Mouse (Mus musculus) limb, embryonic 13.5 days (tissue): Measurements from ENCODE around the gene Smg9. TPM values are rescaled to one million over a fixed set of nuclear protein-coding genes. Genes with fewer than 3 reads are reported as not detected.
A peak's percentile ranks its signal among the peaks of the same experiment; 100 is the strongest.

Source experiments
- ATAC-seq: fragments of 200-750 bp; cut with Nextera tagmentation; 2 replicates; pipeline ENCODE4 v1.8.0; 2017; ENCODE audit warnings: low read depth, moderate number of reproducible peaks, moderate TSS enrichment; ENCODE audit not compliant: low FRiP score
- H3K27ac ChIP-seq: fragments of 300-500 bp; sonication (generic); 2 replicates; pipeline ENCODE4 v1.5.1; 2015; ENCODE audit warnings: inconsistent platforms, mild to moderate bottlenecking, moderate library complexity
- H3K27me3 ChIP-seq: fragments of 300-500 bp; sonication (generic); 2 replicates; pipeline ENCODE4 v1.6.1; 2015; ENCODE audit warnings: mild to moderate bottlenecking, inconsistent platforms
- H3K36me3 ChIP-seq: fragments of 300-500 bp; sonication (generic); 2 replicates; pipeline ENCODE4 v1.6.1; 2015; ENCODE audit warnings: inconsistent platforms, mild to moderate bottlenecking, moderate library complexity
- H3K4me1 ChIP-seq: fragments of 300-500 bp; sonication (generic); 2 replicates; pipeline ENCODE4 v1.6.1; 2015; ENCODE audit warnings: inconsistent platforms
- H3K4me2 ChIP-seq: fragments of 300-500 bp; sonication (generic); replicated peaks from 2 replicates; pipeline ENCODE4 v1.6.1; 2015; ENCODE audit warnings: inconsistent platforms, mild to moderate bottlenecking, moderate library complexity
- H3K4me3 ChIP-seq: fragments of 300-500 bp; sonication (generic); 2 replicates; pipeline ENCODE4 v1.5.1; 2015; ENCODE audit warnings: moderate library complexity, mild to moderate bottlenecking, inconsistent platforms
- H3K9ac ChIP-seq: fragments of 300-500 bp; sonication (generic); 2 replicates; pipeline ENCODE4 v1.6.1; 2015; ENCODE audit warnings: mild to moderate bottlenecking, inconsistent platforms
- H3K9me3 ChIP-seq: fragments of 300-500 bp; sonication (generic); 2 replicates; pipeline ENCODE4 v1.6.1; 2016; ENCODE audit warnings: inconsistent platforms
- WGBS: fragments of 180-500 bp; shearing (Covaris S2); methylation state at CpG from one replicate; pipeline ENCODE4 v1.1.7; 2015; 5-methylcytosine and 5-hydroxymethylcytosine counted together
- polyA plus RNA-seq: library from polyadenylated mRNA; unstranded; fragments of >200 nt; fragmentation: Nextera tagmentation; extraction: Ambion mirVana; gene quantifications from 2 replicates; pipeline ENCODE4 v1.2.1, GENCODE M21; 2015

The Smg9 gene
- polyA plus RNA-seq, 1 experiment from 2014 or later: 25.1 TPM

DNA sequence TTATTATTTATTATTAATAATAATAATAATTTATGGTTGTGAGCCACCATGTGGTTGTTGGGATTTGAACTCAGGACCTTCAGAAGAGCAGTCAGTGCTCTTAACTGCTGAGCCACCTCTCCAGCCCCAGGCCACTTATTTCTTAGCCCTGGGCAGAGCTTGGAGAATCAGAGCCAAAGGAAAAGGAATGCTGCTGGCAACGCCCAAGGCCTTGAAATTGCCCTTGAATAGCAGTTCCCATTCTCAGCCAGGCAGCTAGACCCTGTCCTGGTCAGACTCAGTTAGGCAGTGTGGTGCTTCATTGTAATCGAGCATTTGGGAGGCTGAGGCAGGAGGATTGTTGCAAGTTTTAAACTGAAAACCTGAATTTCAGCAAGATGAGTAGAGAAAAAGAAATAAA is 54.8 kb downstream of the Smg9 start:
- Histone ChIP-seq H3K36me3 (no peaks in the 10 kb centered on the region), H3K4me1 (0 out of 2 replicates have a peak, but pooled peaks cover 3% of the 10 kb centered on the region), H3K27ac (no peak overlapping the region), H3K4me3 (no peak overlapping the region), H3K9ac (no peak overlapping the region), H3K27me3 (0 out of 2 replicates have a peak, but pooled peaks cover 3% of the 10 kb centered on the region), H3K4me2 (no peak overlapping the region), H3K9me3 (no peaks in the 10 kb centered on the region)
- 69% methylated on average over 2 of the region's 2 CpGs for WGBS
- ATAC-seq: no peak

DNA sequence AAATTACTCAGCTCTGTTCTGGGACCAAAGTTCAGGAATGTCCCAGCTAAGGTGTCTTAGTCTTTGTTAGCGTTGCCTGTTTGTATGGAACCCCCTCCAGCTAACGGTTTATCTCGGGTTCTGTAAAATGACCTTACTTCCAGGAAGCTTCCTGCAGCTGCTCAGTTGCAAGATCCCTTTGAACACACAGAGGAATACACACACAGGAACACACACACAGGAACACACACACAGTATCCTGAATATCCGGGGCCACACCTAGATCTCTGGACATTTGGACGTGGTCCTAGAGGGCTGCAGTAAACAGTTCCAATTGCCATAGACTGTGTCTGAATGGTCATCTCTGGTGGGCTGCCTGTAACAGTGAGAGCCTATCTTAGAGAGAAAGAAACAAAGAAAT is 56.3 kb downstream of the Smg9 start:
- 0 out of 2 replicates have a peak, but pooled peaks cover 3% of the 10 kb centered on the region for H3K4me1 ChIP-seq
- H3K9ac ChIP-seq: no peak overlapping the region
- H3K9me3 ChIP-seq: no peaks in the 10 kb centered on the region
- H3K4me2 ChIP-seq: no peak overlapping the region
- H3K27me3 ChIP-seq: 0 out of 2 replicates have a peak, but pooled peaks cover 6% of the 10 kb centered on the region
- no peak for ATAC-seq
- H3K36me3 ChIP-seq: no peaks in the 10 kb centered on the region
- H3K4me3 ChIP-seq: no peak overlapping the region
- WGBS: 78% methylated on average over 5 of the region's 5 CpGs
- H3K27ac ChIP-seq: no peak overlapping the region

- WGBS: 48% methylated on average over 10 of the region's 10 CpGs
- H3K9me3 ChIP-seq: no peaks in the 10 kb centered on the region
Measured at GRCm38 (mm10) chr7:24457726-24458370, 58.4 kb downstream of the Smg9 start.

DNA sequence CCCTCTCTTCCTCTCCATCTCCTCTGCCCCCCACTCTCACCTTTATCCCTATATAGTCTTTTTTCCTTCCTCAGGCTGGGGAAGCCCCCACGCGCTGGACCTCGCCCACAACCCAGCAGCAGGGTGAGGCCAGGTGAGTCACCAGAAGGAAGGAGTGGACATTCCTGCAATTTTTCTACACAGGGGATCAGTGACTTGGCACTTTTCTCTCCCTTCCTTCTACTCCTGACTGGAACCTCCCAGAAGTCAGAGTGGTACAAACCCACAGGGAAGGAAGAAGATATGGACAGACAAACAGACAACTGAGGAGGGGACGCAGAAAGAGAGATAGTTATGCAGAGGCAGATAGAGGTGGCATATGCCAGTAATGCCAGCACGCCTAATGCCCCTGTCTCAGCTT is 60.0 kb downstream of the Smg9 start:
- Histone ChIP-seq H3K4me3 (no peak overlapping the region), H3K27me3 (peaks cover 10% of the 10 kb centered on the region; the same call in 1 of the 2 replicates), H3K9ac (no peak overlapping the region), H3K27ac (no peak overlapping the region), H3K4me2 (no peak overlapping the region), H3K36me3 (no peaks in the 10 kb centered on the region), H3K9me3 (no peaks in the 10 kb centered on the region), H3K4me1 (peaks cover 10% of the 10 kb centered on the region)
- WGBS: 85% methylated on average over 5 of the region's 5 CpGs
- ATAC-seq: no peak

More at GRCm38 (mm10) chr7:24457726-24458370, 58.4 kb downstream of the Smg9 start:
- peaks cover 10% of the 10 kb centered on the region; the same call in 1 of the 2 replicates for H3K27me3 ChIP-seq
- no peak overlapping the region for H3K9ac ChIP-seq
- H3K4me3 ChIP-seq: no peak overlapping the region
- no peaks in the 10 kb centered on the region for H3K36me3 ChIP-seq
- H3K4me1 ChIP-seq: peaks cover 9% of the 10 kb centered on the region
- no peak overlapping the region for H3K4me2 ChIP-seq
- no peak for ATAC-seq
- no peak overlapping the region for H3K27ac ChIP-seq

- H3K27me3 ChIP-seq: peaks cover 10% of the 10 kb centered on the region; the same call in 1 of the 2 replicates
- H3K27ac ChIP-seq: no peak overlapping the region
- H3K36me3 ChIP-seq: no peaks in the 10 kb centered on the region
- H3K9me3 ChIP-seq: no peaks in the 10 kb centered on the region
- WGBS: 54% methylated on average over 3 of the region's 3 CpGs
- H3K4me2 ChIP-seq: no peak overlapping the region
- ATAC-seq: no peak
- no peak overlapping the region for H3K9ac ChIP-seq
- H3K4me3 ChIP-seq: no peak overlapping the region
- H3K4me1 ChIP-seq: peaks cover 10% of the 10 kb centered on the region
Measured at GRCm38 (mm10) chr7:24459843-24460242, 60.4 kb downstream of the Smg9 start.

GRCm38 (mm10) chr7:24461376-24462051 is 62.1 kb downstream of the Smg9 start:
- H3K4me2 ChIP-seq: no peak overlapping the region
- H3K9ac ChIP-seq: no peak overlapping the region
- no peaks in the 10 kb centered on the region for H3K9me3 ChIP-seq
- 56% methylated on average over 14 of the region's 14 CpGs for WGBS
- peaks cover 10% of the 10 kb centered on the region; the same call in 1 of the 2 replicates for H3K27me3 ChIP-seq
- no peak overlapping the region for H3K27ac ChIP-seq
- no peak overlapping the region for H3K4me3 ChIP-seq
- no peak for ATAC-seq
- H3K36me3 ChIP-seq: no peaks in the 10 kb centered on the region
- peaks cover 10% of the 10 kb centered on the region for H3K4me1 ChIP-seq

GRCm38 (mm10) chr7:24462388-24463319 is 63.2 kb downstream of the Smg9 start, which contains the start of gene Plaur:
Gene Plaur, plus strand, starts transcription at chr7:24462484.
- H3K27ac ChIP-seq: no peak within 1 kb of the TSS
- H3K36me3 ChIP-seq: no peaks in the 10 kb centered on the region
- H3K9ac ChIP-seq: no peak within 1 kb of the TSS
- H3K4me2 ChIP-seq: peak within 1 kb of the TSS; percentile 54
- peak within 1 kb of the TSS; percentile 23 for H3K4me3 ChIP-seq
- peaks cover 10% of the 10 kb centered on the region for H3K4me1 ChIP-seq
- H3K27me3 ChIP-seq: peaks cover 10% of the 10 kb centered on the region; the same call in 1 of the 2 replicates
- WGBS: 5% methylated on average over 27 of the region's 27 CpGs
- ATAC-seq: peak; percentile 33
- no peaks in the 10 kb centered on the region for H3K9me3 ChIP-seq

DNA sequence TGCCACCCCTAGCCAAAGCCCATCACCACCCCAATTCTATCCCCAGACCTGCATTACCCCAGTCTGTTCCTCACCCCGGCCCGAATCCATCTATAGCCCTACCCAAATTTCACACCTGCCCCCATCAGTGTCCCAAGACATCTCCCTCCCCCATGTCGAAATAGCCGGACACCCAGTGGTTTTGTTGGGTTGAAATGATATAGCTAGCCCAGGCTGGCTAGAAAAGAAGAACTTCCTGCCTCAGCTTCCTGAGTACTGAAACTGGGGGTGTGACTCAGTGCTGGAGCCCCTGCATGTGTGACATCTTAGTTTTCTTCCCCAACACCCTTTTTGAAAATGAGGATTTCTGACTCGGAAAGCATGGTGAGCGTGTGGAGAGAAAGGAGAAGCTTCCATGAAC is 67.4 kb downstream of the Smg9 start:
- peaks cover 7% of the 10 kb centered on the region; the same call in 1 of the 2 replicates for H3K27me3 ChIP-seq
- H3K4me2 ChIP-seq: no peak overlapping the region
- H3K9me3 ChIP-seq: peaks cover 6% of the 10 kb centered on the region; the same call in 1 of the 2 replicates
- ATAC-seq: no peak
- H3K4me1 ChIP-seq: peaks cover 10% of the 10 kb centered on the region
- H3K4me3 ChIP-seq: no peak overlapping the region
- H3K36me3 ChIP-seq: no peaks in the 10 kb centered on the region
- H3K9ac ChIP-seq: no peak overlapping the region
- WGBS: 85% methylated on average over 6 of the region's 6 CpGs
- no peak overlapping the region for H3K27ac ChIP-seq

DNA sequence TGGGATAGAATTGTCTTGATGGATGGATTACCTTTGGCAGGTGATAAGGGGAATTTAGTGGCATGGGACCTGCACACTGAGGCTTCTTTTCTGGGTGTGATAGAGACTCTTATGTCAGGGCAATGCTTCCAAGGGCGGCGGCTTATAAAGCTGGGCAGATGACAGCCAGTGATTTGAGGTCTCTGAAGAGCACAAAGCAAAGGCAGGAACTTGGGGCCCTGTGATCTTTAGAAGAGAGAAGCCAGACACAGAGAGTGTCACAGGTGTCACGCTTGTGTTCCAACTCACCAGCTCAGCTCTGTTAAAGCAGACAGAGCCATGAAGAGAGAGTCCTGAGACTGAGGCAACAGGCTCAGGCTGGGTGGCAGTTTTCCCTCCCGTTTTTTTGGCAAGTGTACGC is 68.5 kb downstream of the Smg9 start:
- Histone ChIP-seq H3K27me3 (no peaks in the 10 kb centered on the region), H3K27ac (no peak overlapping the region), H3K9me3 (peaks cover 6% of the 10 kb centered on the region; the same call in 1 of the 2 replicates), H3K4me3 (no peak overlapping the region), H3K36me3 (no peaks in the 10 kb centered on the region), H3K4me1 (peaks cover 3% of the 10 kb centered on the region; the same call in 1 of the 2 replicates), H3K4me2 (no peak overlapping the region), H3K9ac (no peak overlapping the region)
- 78% methylated on average over 5 of the region's 5 CpGs for WGBS
- no peak for ATAC-seq

- Histone ChIP-seq H3K4me1 (no peaks in the 10 kb centered on the region), H3K27ac (no peak overlapping the region), H3K9ac (no peak overlapping the region), H3K27me3 (no peaks in the 10 kb centered on the region), H3K4me2 (no peak overlapping the region), H3K36me3 (no peaks in the 10 kb centered on the region), H3K4me3 (no peak overlapping the region), H3K9me3 (peaks cover 6% of the 10 kb centered on the region; the same call in 1 of the 2 replicates)
- 81% methylated on average over 3 of the region's 3 CpGs for whole genome bisulfite sequencing
- ATAC-seq: no peak
Measured at GRCm38 (mm10) chr7:24469126-24469525, 69.7 kb downstream of the Smg9 start.

DNA sequence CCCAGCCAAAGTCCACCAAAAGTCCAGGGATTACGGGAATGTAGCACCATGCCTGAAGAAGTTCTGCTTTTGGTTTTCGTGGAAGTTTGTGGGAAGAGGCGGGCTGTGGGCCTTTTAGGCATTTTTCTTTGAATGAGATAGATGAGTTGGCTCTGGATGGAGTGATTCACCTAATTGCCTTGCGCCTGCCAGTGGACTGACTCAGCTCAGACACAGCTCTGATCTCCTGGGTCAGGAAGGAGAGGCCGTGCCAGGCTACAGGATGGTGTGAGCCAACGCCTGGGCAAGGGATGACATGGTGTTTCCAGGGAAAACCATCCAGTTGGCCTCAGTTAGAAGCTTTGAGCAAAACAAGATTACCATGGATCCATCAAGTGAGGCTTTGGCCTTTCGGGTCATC is 70.9 kb downstream of the Smg9 start:
- Histone ChIP-seq H3K4me1 (0 out of 2 replicates have a peak, but pooled peaks cover 5% of the 10 kb centered on the region), H3K9me3 (peaks cover 6% of the 10 kb centered on the region; the same call in 1 of the 2 replicates), H3K4me3 (no peak overlapping the region), H3K27ac (no peak overlapping the region), H3K4me2 (no peak overlapping the region), H3K9ac (no peak overlapping the region), H3K36me3 (no peaks in the 10 kb centered on the region), H3K27me3 (no peaks in the 10 kb centered on the region)
- 94% methylated on average over 7 of the region's 7 CpGs for WGBS
- no peak for ATAC-seq
